Mouse (Mus musculus) small intestine, adult 2 months (tissue): ENCODE measurements around the gene Snx22. TPM values are rescaled to one million over a fixed set of nuclear protein-coding genes. Genes with fewer than 3 reads are reported as not detected.

Experiments used
- H3K27ac ChIP-seq: fragments of 200-500 bp; 2 replicates; pipeline ENCODE4 v1.5.1; 2012; ENCODE audit warnings: low read depth, low read length, control low read depth, inconsistent platforms; ENCODE audit not compliant: insufficient read depth
- H3K27me3 ChIP-seq: fragments of 200-500 bp; 2 replicates; pipeline ENCODE4 v1.6.1; 2012; ENCODE audit warnings: mild to moderate bottlenecking, moderate library complexity, low read length, inconsistent platforms; ENCODE audit not compliant: control insufficient read depth, insufficient read depth
- H3K36me3 ChIP-seq: fragments of 200-500 bp; 2 replicates; pipeline ENCODE4 v1.6.1; 2012; ENCODE audit warnings: mild to moderate bottlenecking, low read length, control low read depth, inconsistent platforms; ENCODE audit not compliant: control insufficient read depth, insufficient read depth
- H3K4me1 ChIP-seq: fragments of 200-500 bp; 2 replicates; pipeline ENCODE4 v1.6.1; 2012; ENCODE audit warnings: low read length, inconsistent platforms, mixed read lengths; ENCODE audit not compliant: control insufficient read depth, insufficient read depth, insufficient read length
- H3K4me3 ChIP-seq: fragments of 200-500 bp; 2 replicates; pipeline ENCODE4 v1.5.1; 2012; ENCODE audit warnings: low read depth, mild to moderate bottlenecking, control low read depth, inconsistent platforms, low read length, moderate library complexity
- CTCF ChIP-seq: fragments of 200-500 bp; IDR thresholded peaks from 2 replicates; pipeline ENCODE4 v1.5.1; 2012; ENCODE audit warnings: low read depth, mild to moderate bottlenecking, control low read depth, inconsistent platforms, low read length, moderate library complexity, mixed read lengths; ENCODE audit not compliant: insufficient replicate concordance, insufficient read length; ENCODE audit errors: extremely low read depth
- POLR2A ChIP-seq: fragments of 200-500 bp; IDR thresholded peaks from 2 replicates; pipeline ENCODE4 v1.6.1; 2012; ENCODE audit warnings: low read depth, mild to moderate bottlenecking, control low read depth, inconsistent platforms, low read length, moderate library complexity
- WGBS: fragments of 180-500 bp; shearing (Covaris S2); methylation state at CpG from one replicate; pipeline ENCODE4 v1.1.7; 2018; 5-methylcytosine and 5-hydroxymethylcytosine counted together
- polyA plus RNA-seq: library from polyadenylated mRNA; depleted of rRNA; stranded (reverse); fragments of >200 nt; gene quantifications from 2 replicates; pipeline ENCODE4 v1.2.3, GENCODE M21; 2012; rRNA removed

The Snx22 gene
- polyA plus RNA-seq, 1 experiment = 0.91 TPM

- no peak overlapping the region for H3K4me3 ChIP-seq
- TF ChIP-seq CTCF = no peak
- no peak for TF ChIP-seq POLR2A
- H3K4me1 ChIP-seq = no peaks in the 10 kb centered on the region
- peaks cover 20% of the 10 kb centered on the region for H3K36me3 ChIP-seq
- H3K27me3 ChIP-seq = no peaks in the 10 kb centered on the region
- H3K27ac ChIP-seq = no peak overlapping the region
- 93% methylated on average over 3 of the region's 3 CpGs for WGBS
These were observed 26.3 kb downstream of the Snx22 start for GRCm38 (mm10) chr9:66043241-66043640.

- 76% methylated on average over 4 of the region's 4 CpGs for WGBS
- H3K27ac ChIP-seq = no peak overlapping the region
- no peaks in the 10 kb centered on the region for H3K27me3 ChIP-seq
- peaks cover 24% of the 10 kb centered on the region for H3K36me3 ChIP-seq
- H3K4me1 ChIP-seq = no peaks in the 10 kb centered on the region
- TF ChIP-seq CTCF = no peak
- no peak for TF ChIP-seq POLR2A
- no peak overlapping the region for H3K4me3 ChIP-seq
These were observed 27.2 kb downstream of the Snx22 start for GRCm38 (mm10) chr9:66042331-66042730.

GRCm38 (mm10) chr9:66040801-66041200 is 28.7 kb downstream of the Snx22 start:
- H3K36me3 ChIP-seq = peaks cover 30% of the 10 kb centered on the region
- 88% methylated on average over 3 of the region's 3 CpGs for WGBS
- no peaks in the 10 kb centered on the region for H3K27me3 ChIP-seq
- no peak overlapping the region for H3K4me3 ChIP-seq
- no peaks in the 10 kb centered on the region for H3K4me1 ChIP-seq
- no peak for TF ChIP-seq CTCF
- TF ChIP-seq POLR2A = no peak
- H3K27ac ChIP-seq = no peak overlapping the region

- Histone ChIP-seq H3K4me3 (no peak overlapping the region), H3K4me1 (no peaks in the 10 kb centered on the region), H3K27me3 (no peaks in the 10 kb centered on the region), H3K27ac (no peak overlapping the region), H3K36me3 (peaks cover 33% of the 10 kb centered on the region)
- TF ChIP-seq CTCF (no peak), POLR2A (no peak)
- 88% methylated on average over 4 of the region's 4 CpGs for WGBS
These were observed 30.2 kb downstream of the Snx22 start for GRCm38 (mm10) chr9:66039290-66039689.

GRCm38 (mm10) chr9:66038581-66038980 is 30.9 kb downstream of the Snx22 start:
- no peak overlapping the region for H3K4me3 ChIP-seq
- no peaks in the 10 kb centered on the region for H3K27me3 ChIP-seq
- H3K4me1 ChIP-seq = no peaks in the 10 kb centered on the region
- 85% methylated on average over 4 of the region's 4 CpGs for WGBS
- peaks cover 38% of the 10 kb centered on the region for H3K36me3 ChIP-seq
- no peak overlapping the region for H3K27ac ChIP-seq
- no peak for TF ChIP-seq CTCF
- TF ChIP-seq POLR2A = no peak

GRCm38 (mm10) chr9:66038082-66038481 is 31.4 kb downstream of the Snx22 start:
- WGBS = 87% methylated on average over 4 of the region's 4 CpGs
- Histone ChIP-seq H3K27ac (no peak overlapping the region), H3K36me3 (peaks cover 41% of the 10 kb centered on the region), H3K27me3 (no peaks in the 10 kb centered on the region), H3K4me3 (no peak overlapping the region), H3K4me1 (no peaks in the 10 kb centered on the region)
- TF ChIP-seq POLR2A (no peak), CTCF (no peak)

GRCm38 (mm10) chr9:66020601-66021000 is 48.9 kb downstream of the Snx22 start:
- no peaks in the 10 kb centered on the region; the same call in 1 of the 2 replicates for H3K4me1 ChIP-seq
- H3K27ac ChIP-seq = no peak overlapping the region
- no peaks in the 10 kb centered on the region for H3K27me3 ChIP-seq
- peaks cover 19% of the 10 kb centered on the region for H3K36me3 ChIP-seq
- H3K4me3 ChIP-seq = no peak overlapping the region
- no peak for TF ChIP-seq CTCF
- TF ChIP-seq POLR2A = no peak

Other genes with a start within 250 kb of the Snx22 start
- 3.1 and 6.1 TPM in 2 replicates for gene Zfp609, start 242.2 kb downstream of the Snx22 start, polyA plus RNA-seq
- gene Pclaf, start 179.5 kb downstream of the Snx22 start, polyA plus RNA-seq = 1.2 and 1.9 TPM in 2 replicates
- 1.6 and 3.3 TPM in 2 replicates for gene Trip4, start 160.9 kb downstream of the Snx22 start, polyA plus RNA-seq
- 1.5 and 3.2 TPM in 2 replicates for gene Csnk1g1, start 160.8 kb downstream of the Snx22 start, polyA plus RNA-seq
- gene Ppib, start 9.5 kb downstream of the Snx22 start, polyA plus RNA-seq = 117 and 144 TPM in 2 replicates
- gene Snx1, start 56.9 kb upstream of the Snx22 start, polyA plus RNA-seq = 15.1 and 32.2 TPM in 2 replicates
- 5.1 and 5.3 TPM in 2 replicates for gene Ciao2a, start 56.9 kb upstream of the Snx22 start, polyA plus RNA-seq
- 5.6 and 8.2 TPM in 2 replicates for gene Dapk2, start 88.5 kb upstream of the Snx22 start, polyA plus RNA-seq